Mouse (Mus musculus): Measurements from ENCODE around the gene Crcp. TPM values are rescaled to one million over a fixed set of nuclear protein-coding genes. Genes with fewer than 3 reads are reported as not detected.
A peak's percentile ranks its signal among the peaks of the same experiment; 100 is the strongest.

Gene Crcp
- total RNA-seq, 2 experiments from 2014 or later, result 29.7 to 30.7 TPM

DNA sequence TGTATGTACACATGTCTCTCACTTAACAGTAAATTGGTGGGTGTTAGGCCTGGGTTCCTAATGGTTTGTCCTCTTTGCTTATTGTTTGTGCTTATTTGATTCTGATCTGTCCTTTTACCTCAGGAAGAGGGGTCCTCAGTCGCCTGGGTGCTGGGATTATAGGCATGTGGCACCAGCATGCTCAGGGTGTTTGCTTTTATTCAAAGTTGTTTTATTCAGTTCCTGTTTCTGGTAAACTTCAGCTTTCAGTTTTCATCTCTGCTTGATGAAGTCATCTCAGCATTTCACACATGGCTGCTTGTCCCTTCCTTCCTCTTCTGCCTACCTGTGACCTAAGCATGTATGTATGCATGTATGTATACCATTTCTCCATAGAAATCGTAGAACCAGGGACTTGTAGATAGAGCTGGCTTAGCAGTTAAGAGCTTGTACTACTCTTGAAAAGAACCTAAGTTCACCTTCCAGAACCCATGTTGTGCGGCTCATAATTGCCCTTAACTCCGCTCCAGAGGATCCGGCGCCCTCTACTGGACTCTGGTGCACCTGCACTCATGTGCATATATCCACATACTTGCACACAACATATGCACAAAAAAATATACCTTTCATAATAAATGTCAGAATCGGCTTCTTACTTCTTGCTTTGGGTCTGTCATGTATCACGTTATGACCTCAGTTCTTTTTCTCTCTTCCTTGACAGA is 52.2 kb downstream of the Crcp start:
- no peak for DNase-seq (ENCODE audit: low spot score in 2 of 2)
- intact Hi-C loops (cut with DNase I), result no loop called here

- no peak for DNase-seq (ENCODE audit: low spot score in 2 of 2)
Observed at GRCm38 (mm10) chr5:130082431-130082830, 53.3 kb downstream of the Crcp start.

GRCm38 (mm10) chr5:130084271-130084670 is 55.2 kb downstream of the Crcp start:
- DNase-seq (ENCODE audit: low spot score in 2 of 2), result no peak
- intact Hi-C loops (cut with DNase I), result no loop called here

More at GRCm38 (mm10) chr5:130082431-130082830, 53.3 kb downstream of the Crcp start:
- intact Hi-C loops (cut with DNase I), result no loop called here

DNA sequence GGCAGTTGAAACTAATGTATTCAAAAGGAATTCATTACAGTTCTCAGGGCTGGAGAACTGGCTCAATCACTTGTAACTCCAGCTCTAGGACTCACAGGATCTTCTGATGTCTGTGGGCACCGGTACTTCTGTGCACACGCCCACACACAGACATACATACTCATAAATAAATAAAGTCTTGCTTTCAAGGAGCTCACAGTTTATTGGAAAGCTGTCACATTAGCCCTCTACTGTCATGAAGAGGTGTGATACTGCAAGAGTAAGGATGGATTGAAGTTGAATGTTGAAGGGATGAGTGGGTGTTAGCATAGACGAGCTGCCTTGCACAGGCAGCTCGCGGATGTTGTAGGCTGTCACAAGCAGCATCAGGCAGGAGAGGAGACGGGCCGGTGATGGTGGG is 58.9 kb downstream of the Crcp start:
- intact Hi-C loops (cut with DNase I), result no loop called here
- DNase-seq (ENCODE audit: low spot score in 2 of 2), result peak; percentile 32 to 78

DNA sequence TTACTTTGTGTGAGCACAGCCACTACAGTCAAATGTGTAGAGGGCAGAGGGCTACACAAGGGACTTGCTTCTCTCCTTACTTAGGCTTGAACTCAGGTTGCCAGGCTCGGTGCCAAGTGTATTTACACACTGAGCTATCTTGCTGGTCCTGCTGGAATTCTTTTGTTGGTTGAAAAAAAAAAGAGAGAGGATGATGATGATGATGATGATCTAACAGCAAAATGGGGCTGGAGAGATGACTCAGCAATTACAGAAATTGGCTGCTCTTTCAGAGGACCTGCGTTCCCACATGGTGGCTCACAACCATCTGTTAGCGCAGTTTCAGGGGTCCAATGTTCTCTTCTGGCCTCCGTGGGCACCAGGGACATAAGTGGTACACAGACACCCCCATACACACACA is 59.5 kb downstream of the Crcp start:
- no peak for DNase-seq (ENCODE audit: low spot score in 2 of 2)
- intact Hi-C loops (cut with DNase I), result no loop called here

DNA sequence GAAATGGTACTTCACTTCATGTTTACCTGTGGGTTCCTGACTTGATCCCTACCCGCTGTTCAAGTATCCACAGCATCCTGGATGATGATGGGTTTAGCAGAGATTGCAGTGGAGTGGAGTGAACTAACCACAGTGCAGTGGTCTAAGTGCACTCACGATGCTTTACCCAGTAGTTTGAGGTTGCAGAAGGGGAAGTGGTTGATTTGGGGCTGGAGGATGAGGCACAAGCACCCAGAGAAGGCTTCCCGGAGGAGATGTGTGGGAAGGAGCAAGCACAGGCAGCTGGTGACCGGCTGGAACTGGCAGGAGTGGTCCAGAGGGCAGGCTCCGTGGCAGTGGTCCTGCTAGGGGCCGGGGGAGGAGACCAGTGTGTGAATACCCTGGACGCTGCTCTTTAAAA is 60.1 kb downstream of the Crcp start:
- intact Hi-C loops (cut with DNase I), result no loop called here
- no peak for DNase-seq (ENCODE audit: low spot score in 2 of 2)

DNA sequence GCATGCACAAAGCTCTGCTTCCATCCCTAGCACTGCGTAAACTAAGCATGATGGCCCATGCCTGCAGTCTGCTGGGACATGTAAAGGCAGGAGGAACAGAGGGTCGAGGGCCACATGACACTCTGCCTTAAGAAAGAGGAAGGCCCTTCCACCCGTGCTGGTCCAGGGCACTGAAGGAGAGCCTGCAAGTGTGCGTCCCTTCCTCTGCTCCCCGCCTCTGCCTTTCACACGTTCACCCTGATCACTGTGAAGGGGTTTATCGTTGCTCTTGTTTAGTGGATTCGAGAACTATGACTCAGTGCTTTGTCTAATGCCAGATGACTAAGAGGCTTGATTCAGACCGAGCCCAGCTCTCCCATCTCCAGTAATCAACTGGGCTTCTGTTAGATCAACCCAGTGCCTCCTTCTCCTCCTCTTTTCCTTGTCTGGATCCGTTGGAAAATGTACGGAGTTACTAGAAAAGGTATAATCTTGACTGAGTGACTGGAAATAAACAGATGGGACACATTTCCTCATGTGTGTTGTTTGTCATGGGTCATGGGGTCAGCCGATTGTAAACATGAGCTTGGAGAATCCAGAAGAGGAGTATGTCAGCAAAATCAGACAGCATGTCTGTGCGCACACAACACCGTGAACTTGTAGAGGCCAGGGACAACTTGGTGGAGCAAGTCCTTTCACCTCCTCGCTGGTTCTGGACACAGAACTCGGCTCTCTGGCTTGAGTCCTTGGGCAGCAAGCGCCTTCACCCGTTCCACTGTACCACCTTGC is 60.7 kb downstream of the Crcp start:
- intact Hi-C loops (cut with DNase I), result no loop called here
- peak; percentile 42 to 70 for DNase-seq (ENCODE audit: low spot score in 2 of 2)

DNA sequence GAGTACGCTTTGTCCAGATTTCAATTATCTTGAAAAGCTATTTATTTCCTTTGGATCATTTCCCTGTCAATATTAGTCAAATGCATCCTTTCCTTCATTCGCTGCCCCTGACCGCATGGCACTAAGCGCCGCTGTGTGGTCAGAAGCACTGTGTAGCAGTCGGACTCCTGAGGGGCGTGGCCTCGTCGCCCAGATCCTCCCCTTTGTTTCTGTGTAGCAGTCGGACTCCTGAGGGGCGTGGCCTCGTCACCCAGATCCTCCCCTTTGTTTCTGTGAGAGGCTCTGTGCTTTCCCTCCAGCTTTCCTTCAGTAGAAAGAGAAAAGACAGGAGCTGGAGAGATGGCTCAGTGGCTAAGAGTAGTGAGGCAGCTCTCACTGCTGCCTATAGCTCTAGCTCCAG is 67.7 kb downstream of the Crcp start:
- intact Hi-C loops (cut with DNase I), result no loop called here
- DNase-seq (ENCODE audit: low spot score in 2 of 2), result no peak

- DNase-seq (ENCODE audit: low spot score in 2 of 2), result no peak
- intact Hi-C loops (cut with DNase I), result no loop called here
Observed at GRCm38 (mm10) chr5:130097837-130098236, 68.7 kb downstream of the Crcp start.

- intact Hi-C loops (cut with DNase I), result no loop called here
- DNase-seq (ENCODE audit: low spot score in 2 of 2), result no peak
Observed at GRCm38 (mm10) chr5:130101724-130102123, 72.6 kb downstream of the Crcp start.

DNA sequence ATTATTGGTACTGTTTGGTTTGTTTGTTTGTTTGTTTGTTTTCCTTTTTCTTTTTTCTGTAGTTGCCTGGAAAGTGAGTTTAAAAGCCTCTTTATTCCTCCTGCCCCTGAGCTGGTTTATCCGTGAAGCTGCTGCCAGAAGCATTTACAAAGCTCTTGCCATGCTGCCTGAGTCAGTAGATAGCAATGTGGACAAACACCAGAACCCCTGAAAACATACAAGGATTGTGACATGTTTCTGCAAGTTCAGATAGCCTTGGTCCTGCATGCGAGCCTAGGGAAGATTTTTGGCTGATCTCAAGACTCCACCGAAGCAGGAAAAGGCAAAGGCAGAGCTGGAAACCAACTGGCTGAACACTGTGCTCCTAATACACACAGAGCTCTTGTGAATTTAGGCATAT is 80.3 kb downstream of the Crcp start:
- no peak for DNase-seq (ENCODE audit: low spot score in 2 of 2)
- intact Hi-C loops (cut with DNase I), result no loop called here

Other genes with a start within 250 kb of the Crcp start
- 10 to 100 TPM; 21.8 to 23.5 TPM for gene Psph, start 241.8 kb upstream of the Crcp start, total RNA-seq (2021)
- 10 to 100 TPM; 16.8 to 20.2 TPM for gene Sumf2, start 182.3 kb upstream of the Crcp start, total RNA-seq (2021)
- gene Chchd2, start 141.8 kb upstream of the Crcp start, total RNA-seq (2021), result 100 to 1,000 TPM; 441 to 443 TPM
- 1 to 10 TPM; 4.6 to 5.8 TPM for gene Zbed5, start 133.6 kb upstream of the Crcp start, total RNA-seq (2021)
- gene Phkg1, start 130.7 kb upstream of the Crcp start, total RNA-seq (2021), result 10 to 100 TPM; 15.0 to 17.0 TPM
- gene Nupr1l, start 120.8 kb upstream of the Crcp start, total RNA-seq (2021), result 1 to 10 TPM; 1.3 to 3.2 TPM
- gene Vkorc1l1, start 87.3 kb upstream of the Crcp start, total RNA-seq (2021), result 10 to 100 TPM; 44.6 to 46.3 TPM
- 10 to 100 TPM; 11.4 to 11.5 TPM for gene Gusb, start 26.2 kb upstream of the Crcp start, total RNA-seq (2021)
- gene Asl, start within 50 bp of the Crcp start, total RNA-seq (2021), result 10 to 100 TPM; 18.8 to 19.0 TPM
- 10 to 100 TPM; 33.3 to 34.1 TPM for gene Tpst1, start 44.0 kb downstream of the Crcp start, total RNA-seq (2021)
- 10 to 100 TPM; 10.3 to 11.8 TPM for gene Kctd7, start 115.6 kb downstream of the Crcp start, total RNA-seq (2021)
- 10 to 100 TPM; 55.8 to 57.4 TPM for gene Rabgef1, start 142.5 kb downstream of the Crcp start, total RNA-seq (2021)
- 10 to 100 TPM; 39.3 to 42.9 TPM for gene Tmem248, start 187.8 kb downstream of the Crcp start, total RNA-seq (2021)
- 10 to 100 TPM; 73.5 to 75.5 TPM for gene Sbds, start 226.2 kb downstream of the Crcp start, total RNA-seq (2021)
- gene Tyw1, start 226.3 kb downstream of the Crcp start, total RNA-seq (2021), result 10 to 100 TPM; 15.5 to 16.4 TPM